Mouse (Mus musculus) layer of hippocampus, postnatal 36 days (tissue): ENCODE measurements around the gene Mef2d. TPM values are rescaled to one million over a fixed set of nuclear protein-coding genes. Genes with fewer than 3 reads are reported as not detected.

Source experiments
- DNase-seq, 2 experiments: peaks; one replicate each; pipeline ENCODE4 v3.0.0; 2022
- microRNA-seq, 2 experiments: library from miRNA; unstranded; fragments of <30 nt; microRNA quantifications; one replicate each; pipeline ENCODE4 v1.2.0; 2021
- total RNA-seq, 2 experiments: library from RNA; stranded (reverse); gene quantifications; 2 replicates each; pipeline ENCODE4 v1.2.3; 2021

The Mef2d gene
- total RNA-seq, 2 experiments from 2014 or later, result 191 to 207 TPM

DNA sequence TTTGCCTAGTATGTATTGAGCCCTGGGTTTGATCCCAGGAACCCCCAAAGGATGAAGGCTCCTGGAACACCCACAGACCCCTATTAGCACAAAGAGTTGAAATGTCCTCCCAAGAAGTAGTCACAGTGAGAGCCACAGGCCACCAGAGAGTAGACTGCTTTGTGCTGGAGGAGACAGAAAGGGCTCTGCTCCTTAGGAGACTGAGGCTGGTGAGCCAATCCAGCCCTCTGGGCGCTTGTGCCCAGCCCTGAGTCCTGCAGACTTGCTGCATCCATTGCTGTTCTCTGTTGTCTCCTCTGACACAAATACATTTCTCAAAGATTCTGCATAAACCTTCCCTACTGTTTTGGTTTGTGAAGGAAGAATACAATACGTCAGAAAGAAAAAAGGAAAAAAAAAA, 68.7 kb downstream of the Mef2d start:
- no peak for DNase-seq

DNA sequence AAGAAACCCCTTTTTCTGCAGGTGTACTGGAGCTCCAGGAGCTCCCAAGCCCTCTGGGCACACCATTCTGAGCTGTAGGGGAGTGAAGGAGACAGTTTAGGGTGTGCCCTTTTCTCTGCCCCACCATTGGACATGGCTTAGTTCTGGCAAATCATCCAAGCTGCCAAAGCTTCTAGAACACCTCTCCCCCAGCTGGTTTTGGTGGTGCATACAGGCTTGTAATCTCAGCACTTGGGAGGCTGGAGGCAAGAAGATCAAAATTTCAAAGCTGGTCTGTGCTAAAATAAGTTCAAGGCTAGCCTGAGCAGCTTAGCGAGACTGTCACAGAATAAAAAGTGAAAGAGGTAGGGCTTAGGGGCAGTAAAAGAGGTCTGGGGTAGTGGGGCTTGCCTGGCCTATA, 70.2 kb downstream of the Mef2d start:
- no peak for DNase-seq

DNA sequence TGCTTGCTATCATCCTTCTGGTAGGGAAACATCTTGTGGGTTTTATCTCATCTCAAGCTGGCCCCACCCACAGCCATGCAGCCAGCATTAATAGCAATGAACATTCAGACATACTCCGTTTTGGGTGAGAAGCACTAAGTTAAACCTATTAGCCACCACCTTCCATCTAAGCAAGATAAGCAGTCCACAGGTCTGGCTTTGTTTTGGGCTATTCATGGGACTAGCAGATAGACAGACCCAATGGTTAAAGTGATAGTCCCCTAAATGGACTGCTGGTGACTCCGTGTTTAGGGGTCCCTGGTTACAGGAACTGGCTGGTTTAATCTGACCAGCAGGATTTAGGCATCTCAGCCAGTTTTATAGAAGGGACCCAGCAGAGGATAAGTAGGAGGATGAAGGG, 70.8 kb downstream of the Mef2d start:
- DNase-seq, result no peak

DNA sequence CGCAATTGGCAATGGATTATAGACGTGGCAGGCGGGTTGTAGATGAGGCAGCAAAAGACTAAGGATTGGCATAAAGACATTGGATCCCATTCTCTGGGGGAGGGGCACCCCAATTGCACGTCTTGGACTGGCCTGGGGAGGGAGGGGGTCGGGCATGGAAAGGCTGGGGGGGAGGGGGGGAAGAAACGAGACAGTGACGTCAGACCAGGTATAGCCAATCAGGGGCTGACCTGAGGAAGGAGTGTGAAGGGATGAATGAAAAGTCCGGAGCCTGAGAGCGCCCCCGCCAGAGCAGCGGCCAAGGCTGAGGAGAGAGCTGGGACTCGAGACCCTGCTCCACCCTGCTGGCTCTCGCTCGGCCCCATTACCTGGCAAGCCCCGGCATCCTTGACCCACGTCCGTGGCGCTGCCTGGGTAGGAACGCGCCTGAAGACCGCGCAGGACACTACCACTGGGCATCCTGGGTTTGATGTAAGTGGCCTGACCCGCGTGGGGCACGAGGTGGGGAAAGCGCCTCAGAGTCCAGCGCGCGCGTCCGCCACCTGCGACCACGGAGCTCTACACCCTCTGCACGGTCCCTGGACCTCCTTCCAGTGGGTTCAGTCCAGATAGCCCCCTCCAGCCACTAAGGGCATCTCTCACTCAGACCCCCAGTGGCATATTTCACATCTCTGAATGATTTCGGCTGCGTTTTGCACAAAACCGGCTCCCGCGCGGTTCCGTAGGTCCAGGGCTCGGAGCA, 72.2 kb downstream of the Mef2d start:
- DNase-seq, result peak in 1 of 2 experiments; percentile 73

DNA sequence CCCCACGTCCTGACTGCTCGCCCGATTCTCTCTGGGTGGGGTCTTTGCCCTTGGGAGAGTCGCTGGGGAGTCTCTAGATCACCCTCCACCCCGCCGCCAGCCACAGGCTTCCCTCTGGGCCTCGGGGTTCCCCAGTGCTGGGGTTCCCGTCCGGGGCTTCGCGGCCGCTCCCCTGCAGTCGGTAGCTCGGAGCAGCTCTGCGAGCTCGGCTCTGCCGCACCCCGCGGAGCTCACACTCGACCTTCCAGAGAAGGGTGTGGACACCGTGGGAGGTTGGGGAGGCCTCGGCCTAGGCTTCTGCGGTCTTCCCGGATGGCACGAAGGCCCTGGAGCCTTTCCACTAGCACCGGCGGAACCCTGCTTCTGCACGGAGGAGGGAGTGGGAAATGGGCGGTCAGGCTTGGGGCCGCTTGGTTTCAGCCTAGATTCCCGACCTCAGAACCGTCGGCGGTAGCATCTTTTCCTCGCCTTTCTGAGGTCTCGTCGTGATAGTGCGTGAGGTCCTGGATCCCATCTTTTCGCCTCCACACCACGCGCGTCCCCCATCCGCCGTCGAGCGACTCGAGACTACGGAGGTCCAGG, 72.9 kb downstream of the Mef2d start:
- DNase-seq, result no peak

DNA sequence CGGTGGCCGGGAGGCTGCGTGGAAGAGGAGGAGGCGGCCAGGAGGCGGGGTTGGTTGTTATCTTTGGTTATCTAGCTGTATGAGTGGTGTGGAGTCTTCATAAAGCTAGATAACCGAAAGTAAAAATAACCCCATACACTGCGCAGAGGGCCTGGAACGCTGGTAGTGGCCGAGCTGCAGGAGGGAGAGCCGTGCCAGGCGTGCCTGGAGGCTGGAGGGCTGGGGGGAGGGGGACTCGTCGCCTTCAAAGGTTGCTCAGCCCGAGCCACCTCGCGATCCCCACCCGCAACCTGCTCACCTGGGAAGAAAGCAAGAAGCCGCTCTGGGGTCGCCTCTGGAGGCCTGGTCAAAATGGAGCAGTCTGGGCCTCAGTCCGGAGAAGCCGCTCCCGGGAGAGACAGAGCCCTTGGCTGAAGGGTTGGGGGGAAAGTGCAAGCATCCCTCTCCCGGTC, 73.4 kb downstream of the Mef2d start:
- no peak for DNase-seq

DNA sequence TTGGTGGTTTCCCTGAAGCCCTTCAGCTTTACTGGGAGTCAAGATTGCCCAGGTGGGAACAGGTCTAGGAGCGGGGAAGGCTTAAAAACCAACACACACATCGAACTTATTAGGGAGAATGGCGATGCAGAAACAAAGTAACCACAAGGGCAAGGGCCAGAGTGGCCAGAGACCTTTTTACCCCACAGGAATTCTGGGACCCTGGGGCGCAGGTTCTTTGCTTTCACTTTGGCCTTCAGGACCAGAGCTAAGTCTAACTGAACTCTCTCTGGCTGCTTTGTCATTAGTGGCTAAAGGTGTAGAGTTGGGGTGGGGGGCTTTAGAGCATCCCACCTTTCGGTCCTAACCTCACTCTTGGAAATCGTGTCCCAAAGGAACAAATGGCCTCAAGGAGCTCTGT, 73.9 kb downstream of the Mef2d start:
- DNase-seq, result no peak

DNA sequence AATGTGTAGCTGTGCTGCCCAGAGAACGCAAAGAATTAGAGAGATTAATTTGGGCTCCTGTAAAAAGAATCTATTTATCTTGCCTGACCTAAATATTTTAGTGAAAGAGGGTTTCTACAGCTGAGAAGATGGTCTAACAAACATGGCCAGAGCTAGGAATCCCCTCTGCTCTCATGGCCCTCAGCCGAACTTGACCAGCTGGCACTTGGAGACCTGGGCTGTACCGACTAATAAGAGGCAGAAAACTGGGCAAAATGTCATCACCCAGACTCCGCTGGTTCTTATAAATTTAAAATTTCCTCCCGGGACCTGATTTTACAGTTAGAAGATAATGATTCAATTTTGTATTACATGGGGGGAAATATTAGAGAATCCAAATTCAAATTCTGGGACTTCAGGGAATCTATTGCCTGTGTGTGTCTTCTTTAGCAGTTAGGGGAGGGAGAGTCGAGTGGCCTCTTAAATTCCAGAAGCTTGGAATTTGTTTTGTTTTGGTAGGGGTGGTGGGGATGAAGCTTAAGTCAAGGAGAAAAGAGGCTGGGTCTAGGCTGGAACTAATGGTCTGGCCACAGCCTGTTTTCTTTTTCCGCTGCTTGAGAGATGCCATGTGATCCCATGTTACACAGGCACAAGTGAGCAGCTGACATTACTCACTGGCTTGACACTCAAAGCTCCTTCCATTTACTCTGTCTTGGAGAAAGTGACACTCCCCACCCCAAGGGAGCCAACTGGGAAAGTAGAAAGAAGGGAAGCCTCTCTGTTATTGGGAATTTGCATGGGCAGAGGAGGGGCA, 74.6 kb downstream of the Mef2d start:
- DNase-seq, result no peak

DNA sequence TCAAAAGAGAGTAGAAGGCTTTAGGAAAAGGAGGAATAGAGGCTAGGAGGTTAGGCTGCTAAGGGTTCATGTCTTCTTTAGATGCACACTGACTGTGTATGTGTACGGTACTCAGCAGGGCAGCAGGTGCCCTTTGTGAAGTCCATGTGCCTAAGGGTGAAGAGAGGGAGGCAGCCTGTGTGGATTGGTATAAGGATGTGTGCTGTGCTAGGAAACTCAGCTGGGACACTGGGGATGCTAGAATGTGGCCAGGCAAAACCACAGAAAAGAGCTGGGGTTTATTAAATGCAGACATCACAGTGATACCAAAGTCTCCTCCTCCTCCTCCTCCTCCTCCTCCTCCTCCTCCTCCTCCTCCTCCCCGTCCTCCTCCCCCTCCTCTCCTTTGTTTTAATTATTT, 75.5 kb downstream of the Mef2d start:
- no peak for DNase-seq

DNA sequence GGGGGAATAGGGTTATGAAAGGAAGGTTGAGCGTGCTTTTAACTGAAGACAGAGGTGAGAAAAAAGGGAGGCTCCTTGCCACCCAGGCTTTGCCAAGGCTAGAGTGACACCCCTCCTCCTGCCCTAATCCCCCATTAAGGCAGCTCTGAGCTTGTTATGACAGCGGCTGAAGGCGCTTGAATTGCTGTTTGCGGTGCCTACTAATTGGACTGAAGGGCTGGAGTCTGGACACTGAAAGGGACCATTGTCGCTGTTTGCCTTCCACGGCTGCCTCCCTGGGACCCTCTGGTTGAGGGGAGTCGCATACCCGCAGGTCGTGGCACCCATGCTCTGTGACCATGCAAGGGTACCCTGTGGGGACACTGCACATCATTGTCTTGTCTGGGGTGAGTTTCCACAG, 77.8 kb downstream of the Mef2d start:
- DNase-seq, result no peak

DNA sequence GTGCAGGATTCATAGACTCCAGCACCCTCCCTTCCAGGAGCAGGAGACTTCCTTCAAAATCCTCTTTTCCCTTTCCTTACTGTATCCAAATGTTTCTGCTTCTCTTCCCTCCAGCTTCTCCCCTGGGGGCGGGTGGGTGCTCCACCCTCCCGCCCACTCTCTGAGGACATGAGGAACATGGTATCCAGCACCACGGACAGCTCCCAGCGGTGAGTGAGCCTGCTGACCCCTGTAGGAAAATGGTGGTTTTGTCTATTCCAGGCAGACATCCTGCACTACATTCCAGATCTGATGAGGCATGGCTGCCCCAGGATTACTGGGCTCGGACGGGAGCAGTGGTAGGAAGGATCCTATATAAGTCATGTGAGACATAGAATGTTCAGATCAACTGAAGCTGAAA, 78.7 kb downstream of the Mef2d start:
- DNase-seq, result no peak

Small RNA genes lying within 50 kb of the gene (microRNA-seq; reads per million reads assigned to microRNA genes)
- 0 reads per million in 2 experiments for gene Gm25641
- 38.8 to 42.5 reads per million in 2 experiments for gene Mir3093
- 0 reads per million in 2 experiments for gene Mir9-1

Other genes starting within 250 kb of the Mef2d start
- 100 to 1,000 TPM; 140 to 149 TPM for gene Hdgf, start 236.1 kb upstream of the Mef2d start, total RNA-seq
- gene Mrpl24, start 222.9 kb upstream of the Mef2d start, total RNA-seq, result 10 to 100 TPM; 54.7 to 59.8 TPM
- 10 to 100 TPM; 15.0 TPM for gene Isg20l2, start 212.1 kb upstream of the Mef2d start, total RNA-seq
- 10 to 100 TPM; 23.5 to 27.9 TPM for gene Rrnad1, start 211.7 kb upstream of the Mef2d start, total RNA-seq
- gene Crabp2, start 193.7 kb upstream of the Mef2d start, total RNA-seq, result 1 to 10 TPM; 1.3 to 3.5 TPM
- gene Nes, start 171.3 kb upstream of the Mef2d start, total RNA-seq, result 1 to 10 TPM; 4.0 to 5.4 TPM
- 100 to 1,000 TPM; 296 to 327 TPM for gene Bcan, start 142.1 kb upstream of the Mef2d start, total RNA-seq
- 10 to 100 TPM; 14.9 to 18.0 TPM for gene Hapln2, start 114.8 kb upstream of the Mef2d start, total RNA-seq
- gene Gpatch4, start 99.3 kb upstream of the Mef2d start, total RNA-seq, result 10 to 100 TPM; 14.5 to 17.8 TPM
- 10 to 100 TPM; 77.7 to 78.1 TPM for gene Naxe, start 83.9 kb upstream of the Mef2d start, total RNA-seq
- not detected for gene Ttc24, start 64.1 kb upstream of the Mef2d start, total RNA-seq
- gene Iqgap3, start 60.4 kb upstream of the Mef2d start, total RNA-seq, result under 1 TPM; 0.37 to 0.53 TPM
- gene Rhbg, start 112.3 kb downstream of the Mef2d start, total RNA-seq, result not detected
- under 1 TPM; 0.47 to 0.76 TPM for gene Gm38392, start 144.8 kb downstream of the Mef2d start, total RNA-seq
- 1 to 10 TPM; 5.0 to 5.3 TPM for gene Tsacc, start 154.6 kb downstream of the Mef2d start, total RNA-seq
- gene Cct3, start 154.7 kb downstream of the Mef2d start, total RNA-seq, result 100 to 1,000 TPM; 185 to 188 TPM
- gene Glmp, start 182.7 kb downstream of the Mef2d start, total RNA-seq, result 10 to 100 TPM; 78.4 to 84.8 TPM
- 1 to 10 TPM; 1.5 to 1.9 TPM for gene Tmem79, start 193.8 kb downstream of the Mef2d start, total RNA-seq
- gene Smg5, start 193.9 kb downstream of the Mef2d start, total RNA-seq, result 10 to 100 TPM; 65.1 to 72.6 TPM
- 10 to 100 TPM; 13.6 to 14.2 TPM for gene Paqr6, start 222.2 kb downstream of the Mef2d start, total RNA-seq
- gene Bglap3, start 230.4 kb downstream of the Mef2d start, total RNA-seq, result under 1 TPM in 1 of 2 experiments, not detected in 1; 0.63 TPM
- not detected for gene Bglap2, start 236.3 kb downstream of the Mef2d start, total RNA-seq
- not detected for gene Bglap, start 242.1 kb downstream of the Mef2d start, total RNA-seq